Mouse (Mus musculus): ENCODE data around the gene Polg. TPM values are rescaled to one million over a fixed set of nuclear protein-coding genes. Genes with fewer than 3 reads are reported as not detected.

Polg gene
- 10 to 100 TPM; 84.3 to 90.1 TPM for total RNA-seq (2021)
- long read RNA-seq, experiment 1, full-length matches to known transcripts: 23 of 51 reads
- long read RNA-seq, experiment 1, partial matches to known transcripts: 13 of 51 reads
- long read RNA-seq, experiment 1, other reads (novel, unspliced or antisense): 15 of 51 reads
- long read RNA-seq, experiment 2, full-length matches to known transcripts: 22 of 56 reads
- long read RNA-seq, experiment 2, partial matches to known transcripts: 15 of 56 reads
- long read RNA-seq, experiment 2, other reads (novel, unspliced or antisense): 19 of 56 reads

- DNase-seq (ENCODE audit: low spot score in 2 of 2): peak; percentile 98 to 100
- intact Hi-C loops (cut with DNase I): loop anchor here (2.0 to 5.0 kb wide), 2 partner anchors 74 to 95 kb away; partner anchors contain the start of gene Fanci
These were observed at the start of gene Polg for GRCm38 (mm10) chr7:79466053-79466901. Polg (minus strand) TSS chr7:79466362.

- DNase-seq (ENCODE audit: low spot score in 2 of 2): no peak
- intact Hi-C loops (cut with DNase I): no loop called here
These were observed 49.7 kb upstream of the Polg start for GRCm38 (mm10) chr7:79515861-79516260.

- intact Hi-C loops (cut with DNase I): no loop called here
- peak in 1 of 2 experiments; percentile 52 for DNase-seq (ENCODE audit: low spot score in 2 of 2)
These were observed 49.1 kb upstream of the Polg start for GRCm38 (mm10) chr7:79515221-79515743.

GRCm38 (mm10) chr7:79514361-79514881 lies 48.3 kb upstream of the Polg start:
- peak in 1 of 2 experiments; percentile 47 for DNase-seq (ENCODE audit: low spot score in 2 of 2)
- intact Hi-C loops (cut with DNase I): no loop called here

GRCm38 (mm10) chr7:79513466-79513865 lies 47.3 kb upstream of the Polg start:
- intact Hi-C loops (cut with DNase I): no loop called here
- DNase-seq (ENCODE audit: low spot score in 2 of 2): no peak

- intact Hi-C loops (cut with DNase I): no loop called here
- peak in 1 of 2 experiments; percentile 3 for DNase-seq (ENCODE audit: low spot score in 2 of 2)
These were observed 46.3 kb upstream of the Polg start for GRCm38 (mm10) chr7:79512496-79512895.

- intact Hi-C loops (cut with DNase I): no loop called here
- DNase-seq (ENCODE audit: low spot score in 2 of 2): peak in 1 of 2 experiments; percentile 15
These were observed 45.5 kb upstream of the Polg start for GRCm38 (mm10) chr7:79511656-79512055.

- intact Hi-C loops (cut with DNase I): no loop called here
- no peak for DNase-seq (ENCODE audit: low spot score in 2 of 2)
These were observed 45.0 kb upstream of the Polg start for GRCm38 (mm10) chr7:79511181-79511580.

- DNase-seq (ENCODE audit: low spot score in 2 of 2): no peak
- intact Hi-C loops (cut with DNase I): no loop called here
These were observed 44.5 kb upstream of the Polg start for GRCm38 (mm10) chr7:79510686-79511085.

GRCm38 (mm10) chr7:79509710-79510109 lies 43.5 kb upstream of the Polg start:
- intact Hi-C loops (cut with DNase I): no loop called here
- DNase-seq (ENCODE audit: low spot score in 2 of 2): peak in 1 of 2 experiments; percentile 9

GRCm38 (mm10) chr7:79509235-79509607 lies 43.1 kb upstream of the Polg start:
- DNase-seq (ENCODE audit: low spot score in 2 of 2): peak in 1 of 2 experiments; percentile 27
- intact Hi-C loops (cut with DNase I): no loop called here

GRCm38 (mm10) chr7:79508280-79509234 lies 42.4 kb upstream of the Polg start:
- DNase-seq (ENCODE audit: low spot score in 2 of 2): no peak
- intact Hi-C loops (cut with DNase I): no loop called here

GRCm38 (mm10) chr7:79507756-79508155 lies 41.6 kb upstream of the Polg start:
- no peak for DNase-seq (ENCODE audit: low spot score in 2 of 2)
- intact Hi-C loops (cut with DNase I): no loop called here

- no peak for DNase-seq (ENCODE audit: low spot score in 2 of 2)
- intact Hi-C loops (cut with DNase I): no loop called here
These were observed 41.0 kb upstream of the Polg start for GRCm38 (mm10) chr7:79507101-79507705.

- intact Hi-C loops (cut with DNase I): no loop called here
- no peak for DNase-seq (ENCODE audit: low spot score in 2 of 2)
These were observed 40.4 kb upstream of the Polg start for GRCm38 (mm10) chr7:79506531-79507090.

GRCm38 (mm10) chr7:79505876-79506530 lies 39.8 kb upstream of the Polg start:
- intact Hi-C loops (cut with DNase I): no loop called here
- DNase-seq (ENCODE audit: low spot score in 2 of 2): no peak

GRCm38 (mm10) chr7:79505376-79505775 lies 39.2 kb upstream of the Polg start:
- intact Hi-C loops (cut with DNase I): no loop called here
- no peak for DNase-seq (ENCODE audit: low spot score in 2 of 2)

GRCm38 (mm10) chr7:79504723-79505122 lies 38.6 kb upstream of the Polg start:
- DNase-seq (ENCODE audit: low spot score in 2 of 2): peak; percentile 93 to 94
- intact Hi-C loops (cut with DNase I): no loop called here

All from left cerebral cortex, postnatal 14 days (tissue).